Mouse (Mus musculus): ENCODE measurements at regions not wholly inside any gene's neighbourhood (a gene's known extent, or its start where the extent isn't known, plus 50 kb on each side); places are given as distances from the start of the nearest gene placed in this dataset.

GRCm38 (mm10) chr11:45795731-45796130 lies 56.1 kb upstream of the Clint1 start:
- ATAC-seq = peak; percentile 9

DNA sequence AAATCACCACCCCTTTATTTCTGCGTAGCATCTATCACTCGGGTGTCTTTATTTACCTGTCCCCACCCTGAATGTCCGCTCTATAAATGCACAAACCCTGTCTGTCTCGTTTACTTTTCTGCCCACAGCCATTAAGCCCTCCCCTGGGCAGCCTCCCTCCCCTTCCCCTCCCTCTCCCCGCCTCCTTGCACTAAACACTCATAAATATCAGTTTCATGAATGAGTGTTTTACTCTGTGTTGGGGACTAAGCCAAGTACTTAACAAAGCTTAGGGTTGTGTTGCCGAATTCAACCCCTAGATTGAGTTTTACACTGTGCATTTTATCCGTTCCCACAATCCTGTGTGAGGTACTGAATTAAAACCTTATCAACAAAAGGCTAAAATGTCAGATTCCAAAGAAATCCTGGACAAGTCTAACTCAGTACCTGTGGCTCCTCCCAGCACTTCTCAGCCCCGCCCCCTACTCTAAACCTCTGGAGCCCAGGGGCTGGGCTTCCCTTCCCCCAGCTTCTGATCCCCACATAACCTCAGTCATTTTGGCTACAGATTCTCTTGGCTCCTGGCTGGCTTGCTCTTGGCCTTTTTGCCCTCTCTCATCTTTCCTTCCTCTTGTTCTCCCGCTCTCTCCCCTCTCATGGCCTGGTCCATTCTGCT lies 52.0 kb upstream of the Clint1 start:
- no peak for ATAC-seq

Measured in CD4-positive, CD25-positive, alpha-beta regulatory T cell, adult 4 months (primary cell).